Mouse (Mus musculus): ENCODE measurements at regions not wholly inside any gene's neighbourhood (a gene's known extent, or its start where the extent isn't known, plus 50 kb on each side); places are given as distances from the start of the nearest gene placed in this dataset.

DNA sequence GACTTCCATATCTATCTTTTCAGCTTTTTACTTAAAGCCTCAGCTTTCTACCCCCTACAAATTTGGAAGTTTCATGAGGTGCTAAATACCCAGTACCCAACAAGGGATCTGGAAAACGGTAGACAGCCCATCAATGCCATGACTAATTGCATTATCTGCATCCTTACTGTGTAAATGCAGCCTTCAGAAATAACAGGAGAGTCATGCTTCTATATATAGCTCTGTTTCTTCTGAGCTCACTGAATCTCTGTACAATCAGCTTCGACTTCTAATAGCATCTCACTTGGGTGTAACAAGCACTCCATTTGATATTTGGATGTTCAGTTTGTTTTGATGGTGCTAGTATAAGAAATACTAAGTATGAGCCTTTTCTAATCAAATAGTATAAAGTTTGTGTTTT lies 120.7 kb downstream of the Tmsb4x start:
- TF ChIP-seq CTCF (IDR thresholded peaks at IDR 0.05): no peak
- H3K27ac ChIP-seq: no peak overlapping the region
- H3K4me3 ChIP-seq: no peak overlapping the region
- intact Hi-C loops (cut with DNase I): no loop called here
- no peak for DNase-seq (ENCODE audit: extremely low spot score in 1 of 2, low spot score in 2 of 2)

DNA sequence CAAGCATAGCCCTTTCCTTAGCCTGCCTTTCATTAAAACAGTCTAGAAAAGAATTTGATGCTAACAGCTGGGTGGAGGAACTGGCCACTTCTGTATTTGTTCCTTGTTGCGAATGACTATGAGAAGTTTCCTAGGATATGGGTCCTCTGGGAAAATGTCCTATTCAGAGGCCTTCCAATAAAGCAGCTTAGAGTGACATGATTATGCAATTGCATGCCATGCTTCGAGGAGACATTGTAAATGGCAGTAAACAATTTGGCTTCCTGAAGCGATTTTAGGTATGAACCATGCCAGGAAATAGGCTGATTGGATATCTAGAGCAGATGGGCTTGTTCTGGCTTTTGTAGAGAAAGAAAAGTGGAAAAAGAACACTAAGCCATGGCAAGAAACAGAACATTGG lies 128.3 kb downstream of the Tmsb4x start:
- no peak overlapping the region for H3K27ac ChIP-seq
- DNase-seq (ENCODE audit: extremely low spot score in 1 of 2, low spot score in 2 of 2): no peak
- no peak overlapping the region for H3K4me3 ChIP-seq
- intact Hi-C loops (cut with DNase I): no loop called here
- TF ChIP-seq CTCF (IDR thresholded peaks at IDR 0.05): no peak

DNA sequence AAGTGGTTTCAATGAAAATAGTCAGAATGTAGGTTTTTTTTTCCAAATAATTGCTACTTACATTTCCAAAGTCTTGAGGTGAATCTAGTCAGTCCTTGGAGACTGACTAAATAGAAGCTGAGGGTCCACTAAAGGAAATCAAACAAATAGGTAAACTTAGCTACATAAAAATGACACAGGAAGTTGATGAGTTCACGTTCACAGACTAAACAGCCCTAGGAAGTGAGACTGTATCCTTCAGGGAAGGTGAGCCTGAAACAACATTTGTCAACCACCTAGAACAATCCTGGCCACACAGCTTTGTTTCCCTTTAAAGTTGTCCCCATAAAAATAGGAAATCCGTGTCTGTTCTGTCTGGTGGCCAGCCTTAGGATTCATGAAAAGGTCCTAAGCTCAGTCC lies 140.0 kb downstream of the Tmsb4x start:
- no peak overlapping the region for H3K27ac ChIP-seq
- no peak overlapping the region for H3K4me3 ChIP-seq
- intact Hi-C loops (cut with DNase I): no loop called here
- no peak for TF ChIP-seq CTCF (IDR thresholded peaks at IDR 0.05)
- no peak for DNase-seq (ENCODE audit: extremely low spot score in 1 of 2, low spot score in 2 of 2)

DNA sequence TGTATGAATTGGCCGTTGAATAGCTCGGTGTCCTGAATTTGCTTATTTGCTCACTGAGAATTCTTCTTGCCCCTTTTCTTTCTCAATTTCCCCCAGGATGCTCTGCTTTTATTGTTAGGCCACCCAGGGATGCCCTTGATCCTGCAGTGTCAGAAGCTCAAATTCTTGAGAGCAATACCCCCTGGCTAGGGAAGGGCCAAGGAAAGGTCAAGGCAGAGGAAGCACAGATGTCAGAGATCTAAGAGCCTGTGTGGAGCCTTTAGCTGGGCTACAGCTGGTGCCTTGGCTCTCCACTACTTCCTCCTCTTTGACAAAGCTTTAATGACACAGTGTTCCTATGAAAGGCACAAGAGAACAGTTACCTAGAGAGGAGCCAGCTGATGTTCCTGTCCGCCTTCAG lies 141.2 kb downstream of the Tmsb4x start:
- no peak for TF ChIP-seq CTCF (IDR thresholded peaks at IDR 0.05)
- intact Hi-C loops (cut with DNase I): no loop called here
- DNase-seq (ENCODE audit: extremely low spot score in 1 of 2, low spot score in 2 of 2): no peak
- H3K4me3 ChIP-seq: no peak overlapping the region
- no peak overlapping the region for H3K27ac ChIP-seq

DNA sequence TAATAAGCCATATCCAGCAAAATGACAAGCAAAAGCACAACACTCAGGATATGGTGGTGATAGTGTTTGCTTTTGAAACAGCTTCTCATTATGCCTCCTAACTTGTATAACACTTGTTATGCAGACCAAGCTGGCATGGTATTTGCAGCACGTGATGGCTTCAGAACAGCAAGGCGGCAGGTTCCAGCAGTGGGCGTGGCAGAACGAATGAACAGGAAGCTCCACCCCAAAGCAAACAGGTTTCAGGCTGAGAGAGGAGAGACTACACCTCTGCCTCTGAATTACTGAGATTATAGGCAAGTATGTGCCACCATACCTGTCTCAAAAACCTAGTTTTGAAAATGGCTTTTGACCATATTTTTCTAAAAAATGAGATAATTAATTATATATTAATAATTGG lies 145.2 kb downstream of the Tmsb4x start:
- Histone ChIP-seq H3K4me3 (no peak overlapping the region), H3K27ac (no peak overlapping the region)
- TF ChIP-seq CTCF (IDR thresholded peaks at IDR 0.05): no peak
- no peak for DNase-seq (ENCODE audit: extremely low spot score in 1 of 2, low spot score in 2 of 2)
- intact Hi-C loops (cut with DNase I): no loop called here

DNA sequence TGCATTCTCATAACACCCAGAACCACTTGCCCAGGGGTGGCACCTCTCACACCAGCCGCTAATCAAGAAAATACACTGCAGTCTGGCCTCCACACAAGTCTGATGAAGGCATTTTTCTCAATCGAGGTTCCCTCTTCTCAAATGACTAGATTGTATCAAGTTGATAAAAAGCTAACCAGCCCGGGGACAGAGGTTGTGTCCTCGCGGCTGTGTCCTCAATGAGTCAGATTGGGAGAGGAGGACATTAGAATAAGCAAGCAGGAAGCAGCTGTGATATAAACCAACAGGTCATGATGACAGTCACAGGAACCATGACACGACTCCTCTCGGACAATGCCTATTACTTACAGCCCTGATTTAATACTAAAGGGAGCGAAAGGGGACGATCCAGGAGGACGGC lies 156.7 kb downstream of the Tmsb4x start:
- intact Hi-C loops (cut with DNase I): no loop called here
- no peak for TF ChIP-seq CTCF (IDR thresholded peaks at IDR 0.05)
- DNase-seq (ENCODE audit: extremely low spot score in 1 of 2, low spot score in 2 of 2): no peak
- Histone ChIP-seq H3K4me3 (no peak overlapping the region), H3K27ac (no peak overlapping the region)

DNA sequence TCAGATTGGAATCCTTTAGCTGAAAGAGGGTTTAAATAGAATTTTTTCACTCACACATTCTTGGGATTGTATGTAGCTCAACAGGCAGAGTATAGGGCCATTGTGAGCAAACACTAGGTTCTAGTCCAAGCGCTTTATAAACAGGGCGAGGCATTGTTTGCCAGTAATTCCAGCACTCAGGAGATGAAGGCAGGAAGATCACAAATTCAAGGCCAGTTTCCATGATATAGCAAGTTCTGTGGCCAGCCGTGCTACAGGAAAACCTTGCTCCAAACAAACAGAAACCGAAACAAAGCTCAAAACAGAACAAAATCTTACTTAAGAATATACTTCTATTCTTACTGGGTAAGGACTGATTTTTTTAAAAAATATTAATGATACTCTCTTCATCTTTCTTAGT lies 159.0 kb downstream of the Tmsb4x start:
- TF ChIP-seq CTCF (IDR thresholded peaks at IDR 0.05): no peak
- intact Hi-C loops (cut with DNase I): no loop called here
- no peak for DNase-seq (ENCODE audit: extremely low spot score in 1 of 2, low spot score in 2 of 2)
- Histone ChIP-seq H3K4me3 (no peak overlapping the region), H3K27ac (no peak overlapping the region)

DNA sequence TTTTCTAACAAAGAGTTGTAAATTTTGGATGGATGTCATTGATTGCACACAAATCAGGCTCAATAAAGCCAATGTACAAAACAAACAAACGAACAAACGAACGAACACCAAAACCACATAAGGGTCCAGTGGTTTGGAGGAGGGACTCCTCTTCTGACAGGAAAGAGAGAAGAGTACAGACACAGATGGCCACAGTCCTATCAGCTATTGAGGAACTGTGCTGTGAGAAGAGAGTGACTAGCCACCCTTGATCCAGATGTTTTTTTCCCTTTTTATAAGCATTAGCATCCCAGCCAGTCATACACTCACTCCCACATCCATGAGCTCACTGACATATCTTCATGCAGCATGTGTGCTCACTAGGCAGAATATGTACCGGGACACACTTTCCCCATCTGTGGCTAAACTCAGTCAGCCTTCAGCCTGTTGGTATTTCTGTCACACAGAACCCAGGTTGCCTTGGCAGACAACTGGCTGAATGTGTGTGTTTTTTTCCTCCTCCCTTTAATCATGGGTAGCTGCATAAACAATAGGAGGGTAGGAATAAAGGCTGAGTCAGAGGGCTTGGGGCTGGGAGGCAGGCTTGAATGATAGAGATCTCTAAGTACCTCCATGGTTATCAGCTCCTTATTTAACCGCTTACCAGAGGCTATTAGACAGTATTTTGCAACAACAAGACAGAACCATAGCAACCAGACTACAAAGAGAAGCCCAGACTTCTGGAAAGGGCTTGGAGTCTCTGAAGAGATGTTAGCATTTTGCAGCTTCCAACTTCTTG lies 159.7 kb downstream of the Tmsb4x start:
- TF ChIP-seq CTCF (IDR thresholded peaks at IDR 0.05): no peak
- no peak overlapping the region for H3K27ac ChIP-seq
- no peak overlapping the region for H3K4me3 ChIP-seq
- intact Hi-C loops (cut with DNase I): no loop called here
- DNase-seq (ENCODE audit: extremely low spot score in 1 of 2, low spot score in 2 of 2): no peak

DNA sequence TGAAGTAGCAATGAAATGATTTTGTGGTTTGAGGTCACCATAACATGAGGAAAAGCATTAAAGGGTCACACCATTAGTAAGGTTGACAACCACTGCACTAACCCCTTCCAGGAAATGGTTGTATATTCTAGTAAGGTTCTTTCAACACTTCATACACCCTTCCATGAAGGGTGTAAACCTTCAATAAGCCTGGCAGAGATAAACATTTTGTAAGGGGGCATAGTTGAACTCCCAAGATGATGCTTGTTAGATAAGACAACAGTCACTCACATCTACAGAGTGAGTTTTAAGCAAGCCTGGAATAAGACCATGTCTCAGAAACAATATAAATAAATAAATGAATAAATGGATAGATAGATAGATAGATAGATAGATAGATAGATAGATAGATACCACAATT lies 171.1 kb downstream of the Tmsb4x start:
- Histone ChIP-seq H3K27ac (no peak overlapping the region), H3K4me3 (no peak overlapping the region)
- DNase-seq (ENCODE audit: extremely low spot score in 1 of 2, low spot score in 2 of 2): no peak
- intact Hi-C loops (cut with DNase I): no loop called here
- TF ChIP-seq CTCF (IDR thresholded peaks at IDR 0.05): no peak

DNA sequence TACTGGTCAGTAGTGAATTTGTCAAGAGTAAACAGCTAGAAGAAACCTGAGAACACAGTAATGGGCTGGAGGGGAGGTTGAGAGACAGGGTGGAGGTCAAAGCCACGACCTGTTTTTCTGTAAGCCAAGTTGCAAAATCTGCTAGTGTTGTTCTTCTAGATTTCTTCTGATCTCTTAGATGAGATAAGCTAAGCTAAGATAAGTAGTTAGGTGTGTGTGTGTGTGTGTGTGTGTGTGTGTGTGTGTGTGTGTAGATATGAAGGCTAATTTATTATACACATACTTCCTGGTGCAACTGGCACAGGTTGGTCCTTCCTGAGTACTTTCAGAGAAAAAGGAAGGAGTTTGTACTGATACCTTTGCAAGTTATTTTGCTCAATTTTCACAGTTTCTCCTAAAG lies 172.8 kb downstream of the Tmsb4x start:
- Histone ChIP-seq H3K4me3 (no peak overlapping the region), H3K27ac (no peak overlapping the region)
- no peak for TF ChIP-seq CTCF (IDR thresholded peaks at IDR 0.05)
- no peak for DNase-seq (ENCODE audit: extremely low spot score in 1 of 2, low spot score in 2 of 2)
- intact Hi-C loops (cut with DNase I): no loop called here

DNA sequence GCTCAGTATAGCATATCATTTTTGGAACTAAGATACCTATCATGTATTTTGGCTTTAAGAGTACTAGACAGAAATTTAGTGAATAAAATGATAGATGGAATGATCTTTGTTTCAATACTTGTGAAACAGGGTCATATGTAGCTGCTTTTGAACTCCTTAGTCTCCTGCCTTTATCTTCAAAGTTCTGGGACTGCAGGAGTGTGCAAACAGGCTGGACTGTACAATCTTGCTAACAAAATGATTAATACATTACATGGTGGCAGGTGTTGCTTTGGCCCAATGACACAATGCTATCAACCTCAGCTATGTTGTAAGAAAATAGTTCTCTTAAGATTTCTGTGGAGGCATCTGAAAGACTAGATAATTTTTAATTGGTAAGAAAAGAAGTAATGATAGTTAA lies 173.5 kb downstream of the Tmsb4x start:
- DNase-seq (ENCODE audit: extremely low spot score in 1 of 2, low spot score in 2 of 2): no peak
- intact Hi-C loops (cut with DNase I): no loop called here
- TF ChIP-seq CTCF (IDR thresholded peaks at IDR 0.05): no peak
- no peak overlapping the region for H3K27ac ChIP-seq
- no peak overlapping the region for H3K4me3 ChIP-seq

DNA sequence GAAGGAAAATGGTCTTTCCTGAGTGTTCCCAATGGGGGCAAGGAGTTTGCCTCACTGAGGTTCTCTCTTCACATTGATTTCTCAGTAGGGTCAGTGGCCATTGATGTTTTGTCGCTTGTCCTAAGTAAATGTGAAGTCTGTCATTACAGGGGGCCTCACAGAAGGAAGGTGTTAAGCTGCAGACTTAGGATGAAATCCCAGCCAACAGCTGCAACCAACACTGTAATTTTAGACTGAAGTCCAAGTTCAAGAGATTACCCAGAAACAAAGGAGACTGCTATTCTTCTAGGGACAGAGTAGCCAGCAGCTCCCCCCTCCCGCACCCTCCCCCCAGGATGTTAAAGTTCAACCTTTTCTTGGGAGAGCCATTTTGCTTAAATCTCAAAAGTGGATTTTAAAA lies 176.0 kb downstream of the Tmsb4x start:
- Histone ChIP-seq H3K4me3 (no peak overlapping the region), H3K27ac (no peak overlapping the region)
- intact Hi-C loops (cut with DNase I): no loop called here
- TF ChIP-seq CTCF (IDR thresholded peaks at IDR 0.05): no peak
- DNase-seq (ENCODE audit: extremely low spot score in 1 of 2, low spot score in 2 of 2): no peak

DNA sequence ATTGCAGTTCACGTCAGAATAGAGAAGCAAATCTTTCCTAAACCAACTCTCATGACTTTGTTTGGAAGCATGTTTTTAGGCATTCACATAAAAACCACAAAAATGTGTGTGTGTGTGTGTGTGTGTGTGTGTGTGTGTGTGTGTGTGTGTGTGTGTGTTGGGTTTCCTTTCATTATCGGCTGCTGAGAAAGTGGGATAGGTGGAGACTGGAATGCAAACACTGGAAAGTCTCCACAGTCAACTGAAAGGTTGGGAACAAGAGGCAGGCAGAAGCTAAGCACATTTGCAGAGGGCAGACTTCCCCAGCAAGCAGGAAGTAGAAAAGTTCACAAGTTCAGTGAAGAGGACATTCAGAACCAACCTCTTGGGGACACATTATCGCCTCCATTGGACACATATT lies 176.5 kb downstream of the Tmsb4x start:
- intact Hi-C loops (cut with DNase I): no loop called here
- no peak overlapping the region for H3K27ac ChIP-seq
- no peak for TF ChIP-seq CTCF (IDR thresholded peaks at IDR 0.05)
- no peak for DNase-seq (ENCODE audit: extremely low spot score in 1 of 2, low spot score in 2 of 2)
- no peak overlapping the region for H3K4me3 ChIP-seq
